Comparison of ENCODE assay signal across 8 mouse cellular contexts in genomic region chr3:78948171-78948570, GRCm38 (mm10).
DNase-seq lines count a peak whose midpoint lies in the region; ATAC-seq and TF ChIP-seq lines count a peak whose summit lies in the region.

No protein-coding gene starts in this region.

- DNase-seq in heart, adult 8-10 months (ENCODE audit: low spot score) = peak; percentile 67
- DNase-seq in CD8-positive naive resting alpha-beta T cell, adult 2 months (ENCODE audit: low read depth in 2 of 2, low spot score in 2 of 2) = peak; percentile 36 to 44
- DNase-seq in c-Kit-positive CD71-negative TER-119-negative erythroid progenitor cells, embryonic 14.5 days (ENCODE audit: low read depth) = peak; percentile 51
- DNase-seq in forebrain, postnatal 0 days = peak; percentile 75
- DNase-seq in layer of hippocampus, adult 8-10 months (ENCODE audit: low spot score in 2 of 2) = peak; percentile 43 to 64

- 22% methylated on average over 8 of the region's 8 CpGs for WGBS in heart, embryonic 11.5 days (ENCODE audit: insufficient replicate concordance)
- WGBS in forebrain, postnatal 0 days = 29% methylated on average over 8 of the region's 8 CpGs

- H3K9me3 ChIP-seq in heart, embryonic 11.5 days (replicated peaks; ENCODE audit: control insufficient read depth, low read length) = no peaks in the 10 kb centered on the region
- no peaks in the 10 kb centered on the region for H3K9me3 ChIP-seq in forebrain, postnatal 0 days (ENCODE audit: low read length)

- no peak overlapping the region for H3K27ac ChIP-seq in heart, embryonic 11.5 days (ENCODE audit: low read depth, low read length)
- H3K27ac ChIP-seq in forebrain, postnatal 0 days (ENCODE audit: low read depth, low read length) = no peak overlapping the region
- H3K27ac ChIP-seq in testis, adult 2 months (ENCODE audit: control insufficient read depth, insufficient read depth, low read depth, low read length) = no peak overlapping the region

- no peak for TF ChIP-seq POLR2A in testis, adult 2 months (IDR thresholded peaks at IDR 0.05; ENCODE audit: control insufficient read depth, low read depth, low read length)

- TF ChIP-seq CTCF in forebrain, postnatal 0 days (IDR thresholded peaks at IDR 0.05; ENCODE audit: low read depth) = peak; percentile 82
- no peak for TF ChIP-seq CTCF in testis, adult 2 months (IDR thresholded peaks at IDR 0.05; ENCODE audit: control insufficient read depth, insufficient read depth, insufficient replicate concordance, low read depth, low read length)

- no peaks in the 10 kb centered on the region for H3K27me3 ChIP-seq in heart, embryonic 11.5 days (ENCODE audit: control insufficient read depth, insufficient read depth, low read length)
- no peaks in the 10 kb centered on the region for H3K27me3 ChIP-seq in forebrain, postnatal 0 days (ENCODE audit: insufficient read depth, low read length)
- no peaks in the 10 kb centered on the region for H3K27me3 ChIP-seq in testis, adult 2 months (ENCODE audit: control insufficient read depth, insufficient read depth, low read length)

- no peak overlapping the region for H3K4me2 ChIP-seq in heart, embryonic 11.5 days
- H3K4me2 ChIP-seq in forebrain, postnatal 0 days (ENCODE audit: low read depth) = no peak overlapping the region

- H3K4me3 ChIP-seq in heart, embryonic 11.5 days (ENCODE audit: low read depth, low read length) = no peak overlapping the region
- H3K4me3 ChIP-seq in forebrain, postnatal 0 days (ENCODE audit: low read depth, low read length) = no peak overlapping the region
- peak overlapping the region; percentile 53; the same call in 1 of the 2 replicates for H3K4me3 ChIP-seq in testis, adult 2 months (ENCODE audit: control insufficient read depth, low read depth, low read length)

- ATAC-seq in heart, embryonic 11.5 days (replicated peaks; ENCODE audit: insufficient number of reproducible peaks, low FRiP score, low TSS enrichment) = no peak
- ATAC-seq in forebrain, postnatal 0 days = peak; percentile 26; the same call in 1 of the 2 replicates
- ATAC-seq in megakaryocyte-erythroid progenitor cell, adult 5-6 weeks (replicated peaks; ENCODE audit: low FRiP score, low TSS enrichment, poor library complexity, severe bottlenecking) = peak; percentile 59; the same call in 1 of the 2 replicates

- H3K4me1 ChIP-seq in heart, embryonic 11.5 days (ENCODE audit: control insufficient read depth, insufficient read depth, low read length) = no peaks in the 10 kb centered on the region
- H3K4me1 ChIP-seq in forebrain, postnatal 0 days (ENCODE audit: insufficient read depth) = no peaks in the 10 kb centered on the region
- H3K4me1 ChIP-seq in testis, adult 2 months (ENCODE audit: control insufficient read depth, insufficient read depth, low read length) = no peaks in the 10 kb centered on the region

- H3K9ac ChIP-seq in heart, embryonic 11.5 days (ENCODE audit: low read depth, low read length) = no peak overlapping the region
- H3K9ac ChIP-seq in forebrain, postnatal 0 days = no peak overlapping the region

- no peaks in the 10 kb centered on the region for H3K36me3 ChIP-seq in heart, embryonic 11.5 days (ENCODE audit: control insufficient read depth, insufficient read depth, low read length)
- H3K36me3 ChIP-seq in forebrain, postnatal 0 days (ENCODE audit: insufficient read depth) = no peaks in the 10 kb centered on the region
- no peaks in the 10 kb centered on the region for H3K36me3 ChIP-seq in testis, adult 2 months (ENCODE audit: control insufficient read depth, insufficient read depth, low read length)
